Mouse (Mus musculus) regulatory T cell (primary cell): ENCODE data around the gene Ubox5.
"Not testable (repeated sequence)": the region's sequence is repeated elsewhere in the genome, so short reads cannot be mapped to it uniquely, and the experiment has no call there.

Experiments used
- in situ Hi-C: fragments of 300-600 bp; cut with MboI, MseI; formaldehyde crosslinking; loops from one replicate; pipeline ENCODE4 v1.15.1; 2025; ENCODE audit warnings: high pct_unique_total_duplicates

Ubox5 gene

DNA sequence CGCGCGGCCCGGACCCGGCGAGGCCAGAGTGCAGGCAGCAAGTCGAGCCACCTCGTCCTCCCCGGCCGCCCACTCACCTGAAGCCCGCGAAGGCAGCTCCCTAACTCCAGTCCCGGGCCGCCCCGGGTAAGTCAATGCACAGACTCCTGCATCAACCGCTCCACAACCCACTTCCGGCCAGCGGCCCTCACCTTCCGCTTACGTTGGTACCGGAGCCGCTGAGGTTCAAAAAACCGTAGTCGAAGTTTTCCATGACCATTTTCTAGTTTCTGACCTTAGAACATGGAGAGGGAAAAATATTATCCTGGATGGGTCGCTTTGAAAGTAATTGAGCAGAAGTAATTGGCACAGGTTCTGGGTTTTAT, at the start of gene Ubox5, which contains the start of gene Fastkd5:
TSS of gene Ubox5 (minus strand) at position 200 of the 365 bp plus-strand sequence.
TSS of gene Fastkd5 (minus strand) at position 189 of the 365 bp plus-strand sequence.
- in situ Hi-C loops = no loop called here

DNA sequence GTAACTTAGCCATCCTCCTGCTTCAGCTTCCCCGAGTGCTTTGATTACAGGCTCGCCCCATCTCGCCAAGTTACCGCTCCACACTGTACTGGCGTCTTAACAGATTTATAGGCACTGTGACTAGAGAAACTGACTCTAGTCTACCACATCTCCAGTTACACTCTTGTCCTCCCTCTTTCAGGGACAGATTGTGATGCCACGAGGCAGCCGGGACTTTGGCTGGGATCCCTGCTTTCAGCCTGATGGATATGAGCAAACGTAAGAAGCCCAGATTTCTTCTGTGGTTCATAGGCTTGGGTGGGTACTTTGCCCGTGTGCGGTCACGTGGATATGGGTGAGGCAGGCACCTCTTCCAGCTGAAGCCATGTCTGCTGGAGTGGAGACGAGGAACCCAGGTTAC, 49.3 kb upstream of the Ubox5 start:
- in situ Hi-C loops = no loop called here

DNA sequence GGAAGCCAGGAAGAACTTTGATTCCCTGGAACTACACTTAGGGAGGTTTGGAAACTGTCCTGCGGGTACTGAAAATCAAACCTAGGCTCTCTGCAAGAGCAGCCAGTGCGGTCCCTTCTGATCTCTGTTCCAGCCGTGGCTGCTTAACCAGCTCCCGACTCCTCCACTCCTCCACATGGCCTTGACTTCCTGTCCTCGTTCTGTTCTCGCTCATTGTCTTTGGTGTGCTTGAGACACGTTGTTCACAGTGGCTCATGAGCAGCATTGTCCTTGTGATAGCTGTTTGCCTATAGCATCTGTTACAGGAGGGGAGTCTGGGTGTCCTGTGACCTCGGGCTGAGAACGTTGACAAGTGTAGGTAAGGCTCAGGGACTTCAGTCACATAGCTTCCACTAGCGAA, 47.4 kb upstream of the Ubox5 start:
- in situ Hi-C loops = no loop called here

DNA sequence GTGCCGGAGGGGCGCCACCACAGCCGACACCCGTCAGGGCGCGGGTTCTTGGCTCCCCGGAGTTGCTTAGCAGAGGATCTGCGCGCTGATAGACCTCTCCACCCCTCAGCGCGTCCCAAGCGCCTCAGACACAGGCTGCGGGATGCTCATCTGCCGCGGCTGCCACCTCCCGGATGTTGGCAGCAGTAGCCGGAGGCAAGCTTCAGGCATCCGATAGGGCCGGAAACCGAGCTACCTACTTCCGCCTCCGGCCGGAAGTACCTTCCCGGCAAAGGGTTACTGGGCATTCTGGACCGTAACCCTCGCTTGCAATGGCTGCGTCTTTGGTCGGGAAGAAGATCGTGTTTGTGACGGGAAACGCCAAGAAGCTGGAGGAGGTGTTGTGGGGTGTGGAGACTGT, 37.7 kb upstream of the Ubox5 start, which contains the start of gene Itpa:
TSS of gene Itpa (plus strand) at position 52 of the 400 bp plus-strand sequence.
- in situ Hi-C loops = no loop called here

DNA sequence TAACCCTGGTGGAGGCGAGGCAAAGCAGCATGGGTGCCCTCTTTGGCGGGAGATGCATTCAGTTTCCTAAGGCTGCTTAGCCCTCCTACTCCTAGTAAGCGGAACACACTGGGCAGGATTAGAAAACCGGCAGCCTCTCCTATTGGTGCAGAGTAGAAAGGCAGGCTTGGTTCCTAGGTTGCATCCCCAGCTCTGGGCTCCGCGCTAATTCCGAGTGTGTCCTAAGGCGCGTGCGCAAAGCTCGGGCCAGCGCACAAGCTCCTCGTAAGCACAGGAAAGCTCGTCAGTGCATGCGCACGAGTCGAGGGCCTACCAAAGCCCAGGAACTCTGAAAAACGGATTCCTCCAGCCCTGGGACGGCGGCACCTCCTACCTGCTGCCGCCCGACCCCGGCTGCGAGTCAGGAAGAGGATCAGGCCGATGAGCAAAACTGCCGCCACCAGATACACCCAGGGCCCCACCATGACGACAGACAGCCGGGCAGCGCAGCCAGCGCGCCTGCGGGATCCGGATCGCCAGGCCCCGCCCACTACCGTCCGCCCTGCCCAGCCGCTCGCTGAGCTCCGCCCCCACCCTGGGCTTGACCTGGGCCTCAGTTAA, 34.4 kb upstream of the Ubox5 start, which contains the start of gene Ddrgk1:
TSS of gene Ddrgk1 (minus strand) at position 558 of the 600 bp plus-strand sequence.
- in situ Hi-C loops = no loop called here

DNA sequence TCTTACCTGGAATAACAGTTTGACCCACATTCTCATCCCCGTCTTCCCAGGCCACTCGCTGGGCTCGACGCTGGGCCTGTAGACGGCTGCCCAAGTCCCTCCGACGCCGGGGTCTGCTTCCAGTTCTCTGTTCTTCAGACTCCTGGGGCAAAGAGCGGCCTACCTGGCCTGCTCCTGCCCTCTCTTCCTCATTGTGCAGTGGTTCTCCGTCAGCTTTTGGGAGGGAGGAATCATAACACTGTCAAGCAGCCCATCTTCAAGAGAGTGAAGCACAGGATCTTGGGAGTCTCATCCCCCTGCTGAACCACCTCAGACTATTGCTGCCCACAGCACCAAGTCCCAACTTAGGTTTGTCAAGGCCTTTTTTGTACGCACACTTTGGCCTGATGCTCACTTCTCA, 33.5 kb upstream of the Ubox5 start:
- in situ Hi-C loops = no loop called here

DNA sequence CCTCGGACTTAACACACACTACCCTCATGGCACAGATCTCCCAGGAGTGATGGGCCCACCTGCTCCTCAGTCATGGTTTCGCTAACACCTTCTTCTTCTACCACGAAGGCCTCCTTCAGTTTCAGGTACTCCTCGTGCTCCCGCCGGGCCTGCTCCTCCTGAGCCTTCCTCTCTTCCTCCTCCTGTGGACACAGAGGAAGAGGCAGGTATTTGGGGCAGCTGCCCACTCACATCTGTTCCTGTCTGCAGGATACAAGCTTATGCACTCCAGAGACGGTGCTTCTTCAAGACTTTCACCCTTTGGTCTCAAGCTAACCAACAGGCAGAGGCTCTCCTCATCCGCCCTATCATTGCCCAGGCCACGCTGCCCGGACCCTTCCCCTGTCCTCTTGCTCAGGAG, 28.7 kb upstream of the Ubox5 start:
- in situ Hi-C loops = no loop called here

DNA sequence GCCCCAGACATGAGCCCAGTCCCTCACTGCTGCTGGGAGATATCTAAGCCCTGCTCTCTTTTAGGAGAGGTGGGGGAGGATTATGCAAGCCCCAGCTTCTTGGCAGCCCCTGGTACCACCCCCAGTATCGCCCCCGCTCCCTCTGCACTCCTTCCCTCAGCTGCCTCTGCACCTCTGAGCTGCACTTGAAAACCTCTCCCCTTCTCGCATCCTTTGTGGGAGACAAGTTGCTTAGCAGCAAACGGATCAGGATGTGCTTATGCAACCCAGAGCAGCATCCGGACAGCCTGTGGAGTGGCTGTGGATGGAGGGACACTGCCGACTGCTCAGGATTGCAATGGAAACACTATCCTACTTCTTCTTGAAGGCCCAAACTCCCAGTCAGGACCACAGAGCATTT, 27.7 kb upstream of the Ubox5 start:
- in situ Hi-C loops = no loop called here

DNA sequence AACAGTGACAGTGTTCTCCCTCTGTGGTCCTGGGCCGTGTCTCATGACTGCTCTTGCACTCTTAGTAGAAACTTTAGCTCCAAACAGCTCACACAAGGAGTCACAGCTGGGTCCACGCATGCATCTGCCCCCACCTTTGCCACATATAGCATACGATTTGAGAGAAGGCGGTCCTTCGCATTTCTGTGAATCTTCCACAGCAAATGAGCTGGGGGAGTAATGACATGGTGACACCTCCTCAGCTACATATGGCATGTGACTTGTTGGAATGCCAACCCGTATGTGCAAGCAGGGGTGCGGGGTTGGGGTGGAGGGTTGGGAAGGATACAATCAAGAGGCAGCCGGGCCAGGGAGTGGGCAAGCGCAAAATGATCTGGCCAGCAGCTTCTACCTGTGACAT, 26.7 kb upstream of the Ubox5 start:
- in situ Hi-C loops = no loop called here

DNA sequence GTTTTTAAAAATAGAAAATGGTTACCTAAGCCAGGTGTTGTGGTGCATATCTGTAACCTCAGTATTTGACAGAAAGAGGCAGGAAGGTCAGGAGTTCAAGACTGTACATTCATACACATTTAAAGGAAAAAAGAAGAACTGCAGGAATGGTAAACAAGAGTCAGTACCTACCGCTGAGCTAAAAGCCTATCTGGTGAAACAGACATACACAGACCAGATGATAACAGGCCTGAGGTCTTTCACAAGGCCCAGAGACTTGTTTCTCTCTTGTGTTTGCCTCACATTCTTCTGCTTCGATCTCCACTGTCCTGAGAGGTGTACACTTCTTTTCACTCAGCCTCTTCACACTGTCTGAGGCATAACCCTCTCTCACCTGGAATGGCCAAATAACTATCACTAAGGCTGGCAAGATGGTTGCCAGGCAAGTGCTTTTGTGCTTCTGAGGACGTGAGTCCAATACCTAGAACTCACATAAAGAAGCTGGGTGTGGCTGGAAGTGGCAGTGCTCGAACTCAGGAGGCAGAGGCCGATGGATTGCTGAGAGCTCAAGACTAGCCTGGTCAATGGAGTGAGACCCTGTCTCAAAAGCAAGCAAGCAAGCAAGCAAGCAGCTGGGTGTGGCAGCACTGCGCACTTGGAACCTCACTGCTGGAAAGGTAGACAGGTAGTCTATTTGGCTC, 26.0 kb upstream of the Ubox5 start:
- in situ Hi-C loops = no loop called here

DNA sequence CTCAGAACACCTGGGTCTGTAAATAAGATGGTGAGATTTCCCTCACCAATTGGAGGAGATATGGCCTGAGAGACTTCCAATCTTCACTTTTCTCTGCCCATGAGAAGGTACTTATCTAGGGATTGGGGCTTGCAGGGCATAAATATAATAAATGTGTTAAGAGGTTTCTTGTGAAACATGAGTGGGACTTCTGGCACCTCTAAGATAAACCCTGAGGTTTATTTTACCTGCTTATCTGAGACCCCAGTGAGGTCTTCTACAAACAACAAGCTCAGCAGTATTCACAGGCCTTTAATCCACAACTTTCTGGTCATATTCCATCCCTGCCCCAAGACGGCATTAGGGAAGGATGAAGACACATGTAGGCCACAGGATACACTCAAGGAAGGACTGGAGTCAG, 23.9 kb upstream of the Ubox5 start:
- in situ Hi-C loops = no loop called here

DNA sequence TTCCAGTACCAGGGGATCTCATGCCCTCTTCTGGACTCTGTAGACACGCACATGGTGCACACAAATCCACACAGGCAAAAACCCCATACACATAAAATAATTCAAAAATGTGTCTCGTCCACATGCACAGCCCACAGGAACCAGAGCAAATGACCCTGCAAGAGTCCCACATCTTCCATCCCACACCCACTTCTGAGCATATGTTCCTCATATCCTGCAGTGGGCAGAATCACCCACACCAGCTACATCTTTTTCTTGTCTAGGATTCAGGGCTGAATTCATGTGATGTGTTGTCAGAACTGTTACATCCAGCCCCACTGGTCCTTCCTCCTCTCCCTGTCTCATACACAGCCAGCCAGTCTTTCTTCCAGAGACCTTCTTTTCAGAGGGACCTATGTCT, 23.5 kb upstream of the Ubox5 start:
- in situ Hi-C loops = no loop called here

DNA sequence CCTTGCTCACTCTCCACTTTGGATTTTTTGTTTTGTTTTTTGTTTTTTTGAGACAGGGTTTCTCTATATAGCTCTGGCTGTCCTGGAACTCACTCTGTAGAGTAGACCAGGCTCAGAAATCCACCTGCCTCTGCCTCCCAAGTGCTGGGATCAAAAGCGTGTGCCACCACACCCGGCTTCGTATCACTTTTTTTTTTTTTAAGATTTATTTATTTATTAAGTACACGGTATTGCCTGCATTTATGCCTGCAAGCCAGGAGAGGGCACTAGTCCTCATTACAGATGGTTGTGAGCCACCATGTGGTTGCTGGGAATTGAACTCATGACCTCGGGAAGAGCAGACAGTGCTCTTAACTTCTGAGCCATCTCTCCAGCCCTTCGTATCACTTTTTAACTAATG, 19.2 kb upstream of the Ubox5 start:
- in situ Hi-C loops = not testable (repeated sequence)

DNA sequence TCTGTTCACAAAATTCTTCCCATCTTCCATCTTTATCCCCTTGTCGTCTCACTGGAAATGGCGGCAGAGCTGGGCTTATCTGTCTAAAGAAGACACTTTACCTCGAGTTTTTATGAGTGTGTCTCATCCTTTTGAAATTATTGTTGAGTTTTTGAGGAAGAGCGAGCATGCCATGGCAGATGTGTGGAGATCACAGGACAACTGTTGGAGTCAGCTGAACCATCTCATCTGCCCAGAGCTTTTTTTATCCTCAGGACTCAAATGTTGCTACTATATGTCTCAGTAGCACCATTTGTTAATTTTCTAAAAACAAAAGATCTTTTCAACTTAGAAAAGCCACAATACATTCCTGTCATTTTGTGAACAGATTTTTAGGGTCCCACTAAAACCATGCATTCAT, 15.4 kb upstream of the Ubox5 start:
- in situ Hi-C loops = no loop called here

DNA sequence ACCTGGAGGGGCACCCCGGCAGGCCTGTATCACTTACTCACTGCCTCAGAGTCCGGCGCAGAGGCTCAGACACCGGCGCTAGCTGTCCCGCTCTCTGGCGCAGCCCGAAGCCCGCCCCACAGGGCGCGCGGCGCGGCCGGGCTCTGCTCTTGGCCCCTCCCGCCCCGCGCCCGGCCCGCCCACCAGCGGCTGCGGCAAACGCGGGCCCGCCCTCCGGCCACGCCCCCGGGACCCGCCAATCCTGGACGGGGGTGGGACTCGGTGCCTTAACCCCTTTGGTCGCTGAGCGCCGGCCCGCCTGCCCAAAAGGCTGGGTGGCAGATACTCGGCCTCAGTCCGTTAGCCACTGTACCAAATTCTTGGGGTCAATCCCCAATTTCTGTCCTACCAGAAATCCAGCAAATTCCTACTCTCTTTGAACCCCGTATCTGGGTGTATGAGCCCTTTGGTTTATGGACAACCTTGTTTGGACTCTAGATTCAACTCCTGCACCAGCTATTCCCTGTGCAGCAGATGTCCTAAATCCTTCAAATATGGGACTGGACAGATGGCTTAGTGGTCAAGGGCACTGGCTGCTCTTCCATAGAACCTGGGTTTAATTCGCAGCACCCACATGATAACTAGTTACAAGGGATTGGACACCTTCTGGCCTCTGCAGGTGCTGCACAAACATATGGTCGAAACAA, 13.0 kb upstream of the Ubox5 start, which contains the start of gene Lzts3:
TSS of gene Lzts3 (minus strand) at position 120 of the 686 bp plus-strand sequence.
- in situ Hi-C loops = no loop called here

DNA sequence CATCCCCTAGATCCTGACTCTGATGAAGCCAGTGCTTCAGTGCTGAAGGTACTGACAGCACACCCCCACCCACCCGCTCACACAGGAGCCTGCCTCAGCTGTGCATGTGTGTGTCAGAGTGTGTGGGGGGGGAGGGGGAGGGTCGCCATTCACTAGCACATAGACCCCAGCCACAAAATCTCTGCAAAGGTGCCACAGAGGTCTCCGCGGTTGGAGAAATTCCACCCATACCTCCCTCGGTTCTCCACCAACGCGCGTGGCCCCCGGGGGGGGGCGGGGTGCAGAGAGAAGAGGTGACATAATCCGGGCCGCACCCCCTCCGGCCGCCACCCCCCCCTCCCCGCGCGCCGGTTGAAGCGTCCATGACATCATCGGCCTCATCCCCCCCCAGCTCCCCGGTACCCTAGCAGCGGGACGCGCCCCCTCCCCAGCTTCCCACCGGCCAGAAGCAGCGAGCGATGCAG, 12.4 kb upstream of the Ubox5 start:
- in situ Hi-C loops = no loop called here

DNA sequence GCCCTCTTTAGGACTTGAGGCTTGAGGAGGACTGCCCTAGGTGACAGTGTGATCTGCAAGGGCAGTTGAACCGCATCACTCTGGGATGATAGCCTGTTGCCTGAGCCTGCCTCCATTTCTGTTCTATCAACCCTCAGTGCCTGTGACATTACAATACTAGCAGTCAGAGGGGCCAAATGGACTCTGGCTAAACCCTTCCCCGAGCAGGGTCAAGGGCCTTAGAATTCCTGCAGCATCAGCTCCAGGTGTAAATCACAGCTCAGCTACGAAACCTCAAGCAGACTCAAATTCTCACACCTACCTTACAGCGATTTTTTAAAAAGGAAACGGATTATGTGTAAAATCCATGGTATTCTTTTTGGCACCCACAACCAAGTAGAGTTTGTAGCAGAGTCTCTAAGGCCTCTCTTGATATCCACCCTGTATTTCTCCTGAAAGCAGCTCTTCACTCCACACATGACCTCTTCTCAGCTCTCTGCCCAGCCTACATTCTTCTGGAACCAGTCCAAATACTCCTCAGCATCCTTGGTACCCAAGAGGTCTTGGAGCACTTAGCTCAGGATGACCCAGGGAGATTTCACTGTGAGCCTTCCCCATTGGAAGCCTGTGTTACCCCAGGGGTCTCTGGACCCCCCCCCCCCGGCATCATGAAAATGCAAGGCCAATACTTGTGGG, 11.7 kb upstream of the Ubox5 start:
- in situ Hi-C loops = no loop called here

DNA sequence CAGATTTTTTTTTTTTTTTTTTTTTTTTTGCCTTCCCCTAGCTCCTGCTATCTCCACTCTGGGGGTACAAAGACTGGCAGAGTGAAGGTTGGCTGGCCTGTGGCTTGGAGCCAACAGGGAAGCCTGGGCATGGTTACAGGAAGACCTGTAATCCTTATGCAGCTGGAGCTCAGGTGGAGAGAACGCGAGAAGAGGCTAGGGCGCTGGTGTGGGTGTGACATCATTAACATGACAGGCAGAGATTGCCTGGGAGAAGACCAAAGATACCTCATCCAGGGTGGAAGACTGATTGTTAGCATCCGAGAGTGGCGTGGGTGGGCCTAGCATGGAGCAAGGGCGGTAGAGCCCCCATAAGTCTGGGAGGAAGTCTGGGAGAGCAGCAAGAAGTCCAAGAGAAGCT, 9.4 kb upstream of the Ubox5 start:
- in situ Hi-C loops = no loop called here

DNA sequence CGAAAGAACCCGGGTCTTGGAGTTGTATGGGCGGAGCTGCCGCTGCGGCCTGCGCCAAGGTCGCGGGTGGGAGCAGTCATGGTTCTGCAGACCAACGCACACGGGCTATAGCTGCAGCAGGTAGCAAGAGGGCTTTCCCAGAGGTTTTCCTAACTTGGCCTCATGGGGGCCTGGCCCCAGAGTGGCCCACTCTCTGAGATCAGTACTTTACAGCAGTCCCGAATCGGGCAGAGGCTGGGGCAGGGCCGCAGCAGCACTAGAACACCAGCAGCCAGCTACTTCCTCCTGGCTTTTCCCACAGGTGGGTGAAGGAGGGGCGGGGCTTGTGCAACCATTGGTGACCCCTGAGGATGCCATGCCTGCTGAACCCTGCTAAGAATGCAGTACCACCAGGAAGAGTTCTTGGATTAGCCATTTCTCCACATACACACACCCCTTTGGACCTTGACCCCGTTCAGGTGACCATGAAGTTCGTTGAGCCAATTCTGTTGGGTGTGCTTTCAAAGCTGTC, 8.3 kb upstream of the Ubox5 start:
- in situ Hi-C loops = no loop called here

DNA sequence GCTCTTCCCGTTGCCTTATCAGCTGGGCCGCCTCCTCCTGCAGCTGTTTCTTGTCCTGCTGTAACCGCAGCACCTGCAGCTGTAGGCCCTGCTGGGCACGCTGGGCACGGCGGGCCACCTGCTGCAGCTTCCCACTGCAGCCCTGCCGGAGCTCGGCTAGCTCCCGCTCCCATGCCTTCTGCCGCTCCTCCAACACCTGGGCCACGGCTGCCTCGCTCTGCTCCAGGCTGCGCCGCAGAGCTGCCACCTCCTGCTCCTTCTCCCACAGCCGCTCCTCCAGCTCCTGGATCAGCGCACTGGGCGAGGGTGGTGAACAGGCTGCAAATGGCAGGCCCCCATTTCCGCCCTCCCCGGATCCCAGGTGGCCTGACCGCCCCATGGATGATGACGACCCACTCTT, 6.0 kb upstream of the Ubox5 start:
- in situ Hi-C loops = no loop called here

DNA sequence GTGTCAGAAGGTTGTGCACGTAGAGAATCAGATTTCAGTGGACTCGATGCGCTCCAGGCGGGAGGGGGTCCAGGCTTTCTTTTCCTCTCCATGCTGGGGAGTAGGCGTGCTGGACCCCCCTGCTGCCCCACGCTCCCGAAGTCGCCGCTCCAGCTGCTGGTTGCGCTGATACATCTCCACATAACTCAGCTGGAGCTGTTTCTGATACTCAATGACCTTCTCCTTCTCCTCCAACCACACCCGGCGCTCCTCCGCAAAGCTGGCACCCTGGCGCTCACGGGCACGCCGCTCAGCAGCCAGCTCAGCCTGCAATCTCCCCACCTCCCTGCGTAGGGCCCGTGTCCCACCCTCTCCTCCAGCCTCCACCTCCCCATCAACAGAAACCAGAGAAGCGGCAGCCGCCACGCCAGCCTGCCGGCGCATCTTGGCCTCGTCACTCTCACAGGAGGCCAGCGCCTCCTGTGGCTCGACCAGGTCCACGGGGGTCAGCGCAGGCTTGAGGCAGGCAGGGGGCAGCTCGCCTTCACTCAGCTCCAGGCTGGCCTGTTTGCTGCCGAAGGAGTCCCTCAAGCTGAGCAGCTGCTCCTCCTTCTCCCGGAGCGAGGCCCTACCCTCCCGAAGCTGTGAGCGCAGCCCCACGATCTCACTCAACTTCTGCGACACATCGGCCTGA, 5.0 kb upstream of the Ubox5 start:
- in situ Hi-C loops = no loop called here
